Mouse (Mus musculus) common myeloid progenitor, adult 5-6 weeks (primary cell): ENCODE results near the gene Ccnb2. TPM values are rescaled to one million over a fixed set of nuclear protein-coding genes. Genes with fewer than 3 reads are reported as not detected.
"Not testable (repeated sequence)": the region's sequence is repeated elsewhere in the genome, so short reads cannot be mapped to it uniquely, and the experiment has no call there.

Experiments used
- ATAC-seq: replicated peaks from 2 replicates; pipeline ENCODE4 v1.8.0; 2016; ENCODE audit warnings: low read depth, mild to moderate bottlenecking, moderate TSS enrichment, inconsistent platforms; ENCODE audit not compliant: poor library complexity, severe bottlenecking
- total RNA-seq: library from RNA; stranded (forward); fragments of 200-1000, 187-1606 nt; gene quantifications from 2 replicates; pipeline ENCODE4 v1.2.3, GENCODE M21; 2017

Gene Ccnb2
- 83.5 and 99.1 TPM in 2 replicates for total RNA-seq

GRCm38 (mm10) chr9:70421257-70422056 lies at the start of gene Ccnb2:
Gene Ccnb2, minus strand, starts transcription at chr9:70421547.
- peak; percentile 99 for ATAC-seq

GRCm38 (mm10) chr9:70463091-70463490 lies 41.7 kb upstream of the Ccnb2 start:
- ATAC-seq = not testable (repeated sequence)

- no peak for ATAC-seq
These were observed 31.0 kb upstream of the Ccnb2 start for GRCm38 (mm10) chr9:70452371-70452770.

- ATAC-seq = no peak
These were observed 27.7 kb upstream of the Ccnb2 start for GRCm38 (mm10) chr9:70449072-70449471.

- no peak for ATAC-seq
These were observed 18.6 kb upstream of the Ccnb2 start for GRCm38 (mm10) chr9:70439959-70440358.

- no peak for ATAC-seq
These were observed 1.3 kb upstream of the Ccnb2 start for GRCm38 (mm10) chr9:70422661-70423060.

- ATAC-seq = peak; percentile 76
These were observed 4.9 kb downstream of the Ccnb2 start for GRCm38 (mm10) chr9:70416412-70416811.

GRCm38 (mm10) chr9:70413038-70413437 lies 8.3 kb downstream of the Ccnb2 start:
- no peak for ATAC-seq

GRCm38 (mm10) chr9:70410668-70411067 lies 10.7 kb downstream of the Ccnb2 start:
- ATAC-seq = no peak

GRCm38 (mm10) chr9:70409743-70410142 lies 11.6 kb downstream of the Ccnb2 start:
- no peak for ATAC-seq

- ATAC-seq = peak; percentile 54
These were observed 12.6 kb downstream of the Ccnb2 start for GRCm38 (mm10) chr9:70408791-70409190.

- no peak for ATAC-seq
These were observed 14.8 kb downstream of the Ccnb2 start for GRCm38 (mm10) chr9:70406596-70406995.

GRCm38 (mm10) chr9:70401937-70402539 lies 19.3 kb downstream of the Ccnb2 start:
- ATAC-seq = no peak

- no peak for ATAC-seq
These were observed 25.3 kb downstream of the Ccnb2 start for GRCm38 (mm10) chr9:70396083-70396482.

- ATAC-seq = 0 out of 2 replicates have a peak, but pooled peaks have one; percentile 33
These were observed 25.7 kb downstream of the Ccnb2 start for GRCm38 (mm10) chr9:70395617-70396016.

- peak; percentile 84 for ATAC-seq
These were observed 28.8 kb downstream of the Ccnb2 start for GRCm38 (mm10) chr9:70392563-70392907.

- ATAC-seq = no peak
These were observed 29.4 kb downstream of the Ccnb2 start for GRCm38 (mm10) chr9:70391660-70392562.

- ATAC-seq = no peak
These were observed 30.3 kb downstream of the Ccnb2 start for GRCm38 (mm10) chr9:70391042-70391441.

- no peak for ATAC-seq
These were observed 31.8 kb downstream of the Ccnb2 start for GRCm38 (mm10) chr9:70389548-70389947.

- ATAC-seq = no peak
These were observed 33.8 kb downstream of the Ccnb2 start for GRCm38 (mm10) chr9:70387410-70388119.
